Mouse (Mus musculus) stomach, postnatal 0 days (tissue): Measurements from ENCODE around the gene Crispld2.

ENCODE experiments used
- CTCF ChIP-seq: IDR thresholded peaks from 2 replicates; pipeline ENCODE4 v1.5.1; 2016; ENCODE audit warnings: antibody characterized with exemption, low read depth, mild to moderate bottlenecking, moderate library complexity
- EP300 ChIP-seq: optimal IDR thresholded peaks from 2 replicates; pipeline ENCODE3; 2016; ENCODE audit warnings: antibody characterized with exemption

DNA sequence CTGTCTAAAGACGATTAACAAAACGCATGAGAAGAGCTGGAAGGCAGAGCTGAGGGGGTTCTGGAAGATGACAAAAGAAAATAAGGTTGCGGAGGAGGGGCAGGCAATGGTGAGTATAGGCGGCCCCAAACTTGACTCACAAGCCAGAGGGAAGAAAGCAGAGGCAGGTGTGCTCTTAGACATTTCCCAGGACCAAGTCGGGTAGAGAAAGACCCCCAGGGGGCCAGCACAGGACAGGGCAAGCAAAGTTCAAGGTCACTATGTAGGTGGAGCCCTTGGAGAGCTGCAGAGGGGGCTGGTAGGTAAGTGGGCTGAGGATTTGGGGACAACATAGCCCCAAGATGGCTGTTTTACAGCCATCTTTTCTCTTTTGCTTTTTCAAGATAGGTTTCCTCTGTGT is 87.1 kb downstream of the Crispld2 start:
- TF ChIP-seq CTCF, result no peak
- no peak for TF ChIP-seq EP300
